Mouse (Mus musculus) heart, postnatal 4 days (tissue): ENCODE measurements around the gene Ccdc51. TPM values are rescaled to one million over a fixed set of nuclear protein-coding genes. Genes with fewer than 3 reads are reported as not detected.
"Not testable (repeated sequence)": the region's sequence is repeated elsewhere in the genome, so short reads cannot be mapped to it uniquely, and the experiment has no call there.

Experiments
- DNase-seq: peaks from one replicate; pipeline ENCODE4 v3.0.0; 2021
- total RNA-seq, 2 experiments: library from RNA; stranded (reverse); gene quantifications; 2 replicates each; pipeline ENCODE4 v1.2.3; 2021

The Ccdc51 gene
- total RNA-seq, 2 experiments from 2014 or later, result 11.5 to 12.2 TPM

- no peak for DNase-seq
Observed at GRCm38 (mm10) chr9:109125043-109125442, 42.8 kb downstream of the Ccdc51 start.

GRCm38 (mm10) chr9:109125481-109125880 lies 43.2 kb downstream of the Ccdc51 start:
- DNase-seq, result no peak

GRCm38 (mm10) chr9:109127076-109127475 lies 44.8 kb downstream of the Ccdc51 start:
- DNase-seq, result no peak

GRCm38 (mm10) chr9:109128211-109128610 lies 45.9 kb downstream of the Ccdc51 start:
- peak; percentile 56 for DNase-seq

- DNase-seq, result no peak
Observed at GRCm38 (mm10) chr9:109130076-109130475, 47.8 kb downstream of the Ccdc51 start.

GRCm38 (mm10) chr9:109140414-109140813 lies 58.1 kb downstream of the Ccdc51 start:
- not testable (repeated sequence) for DNase-seq

Other genes with a start within 250 kb of the Ccdc51 start
- 10 to 100 TPM in 1 of 2 experiments, 1 to 10 TPM in 1; 8.4 to 10.1 TPM for gene Slc26a6, start 229.2 kb upstream of the Ccdc51 start, total RNA-seq
- gene Tmem89, start 167.9 kb upstream of the Ccdc51 start, total RNA-seq, result not detected
- gene Uqcrc1, start 145.9 kb upstream of the Ccdc51 start, total RNA-seq, result 1,000 to 10,000 TPM; 1,397 to 1,461 TPM
- 1 to 10 TPM in 1 of 2 experiments, under 1 TPM in 1; 0.81 to 1.3 TPM for gene Col7a1, start 128.9 kb upstream of the Ccdc51 start, total RNA-seq
- gene Ucn2, start 96.5 kb upstream of the Ccdc51 start, total RNA-seq, result not detected
- 1 to 10 TPM; 3.4 TPM for gene Pfkfb4, start 90.7 kb upstream of the Ccdc51 start, total RNA-seq
- 10 to 100 TPM; 48.2 to 50.4 TPM for gene Shisa5, start 43.9 kb upstream of the Ccdc51 start, total RNA-seq
- gene Trex1, start 22.8 kb upstream of the Ccdc51 start, total RNA-seq, result 1 to 10 TPM; 9.1 to 9.3 TPM
- 10 to 100 TPM; 10.4 to 11.1 TPM for gene Atrip, start 8.4 kb upstream of the Ccdc51 start, total RNA-seq
- gene Tma7, start 94 bp downstream of the Ccdc51 start, total RNA-seq, result 100 to 1,000 TPM; 294 to 307 TPM
- gene Plxnb1, start 12.9 kb downstream of the Ccdc51 start, total RNA-seq, result 10 to 100 TPM; 31.0 to 31.5 TPM
- gene Fbxw21, start 79.5 kb downstream of the Ccdc51 start, total RNA-seq, result not detected
- gene Fbxw13, start 113.5 kb downstream of the Ccdc51 start, total RNA-seq, result not detected
- not detected for gene Fbxw20, start 152.3 kb downstream of the Ccdc51 start, total RNA-seq
- not detected for gene Fbxw14, start 205.2 kb downstream of the Ccdc51 start, total RNA-seq